Comparison of ENCODE assay signal across 15 mouse cellular contexts in genomic region chr8:114984500-114984899, GRCm38 (mm10).
"Had no signal": no experiment of that assay in that cellular context is flagged by ENCODE, and none has a peak within 500 bp of the region (broad histone marks: within the 10 kb centered on the region; RNA-seq: fewer than 3 reads in every experiment).

No protein-coding gene starts in this region.

- H3K9me3 ChIP-seq: hindbrain, embryonic 15.5 days; liver, embryonic 13.5 days; lung, embryonic 15.5 days; stomach, embryonic 15.5 days had no signal

- H3K9ac ChIP-seq: hindbrain, embryonic 15.5 days; liver, embryonic 13.5 days; liver, postnatal 0 days; lung, embryonic 15.5 days; midbrain, embryonic 13.5 days; stomach, embryonic 15.5 days had no signal

- ATAC-seq: intestine, embryonic 16.5 days; liver, postnatal 0 days; midbrain, embryonic 13.5 days had no signal

- H3K27ac ChIP-seq: hindbrain, embryonic 15.5 days; liver, embryonic 13.5 days; lung, embryonic 15.5 days; macrophage; midbrain, embryonic 13.5 days; stomach, embryonic 15.5 days had no signal

- H3K4me1 ChIP-seq: hindbrain, embryonic 15.5 days; liver, embryonic 13.5 days; lung, embryonic 15.5 days; megakaryocyte, embryonic 14.5 days; midbrain, embryonic 13.5 days; stomach, embryonic 15.5 days had no signal

- DNase-seq: left cerebral cortex, postnatal 4 days; liver; liver, embryonic 13.5 days; liver, postnatal 0 days; retina, postnatal 1 day; right cerebral cortex, postnatal 4 days; spleen, adult 18-20 months; thymus, postnatal 36 days had no signal

- H3K27me3 ChIP-seq: hindbrain, embryonic 15.5 days; liver, embryonic 13.5 days; lung, embryonic 15.5 days; megakaryocyte, embryonic 14.5 days; stomach, embryonic 15.5 days had no signal

- H3K36me3 ChIP-seq: hindbrain, embryonic 15.5 days; liver, embryonic 13.5 days; lung, embryonic 15.5 days; midbrain, embryonic 13.5 days; stomach, embryonic 15.5 days had no signal

- H3K4me2 ChIP-seq: hindbrain, embryonic 15.5 days; liver, embryonic 13.5 days; lung, embryonic 15.5 days; midbrain, embryonic 13.5 days; stomach, embryonic 15.5 days had no signal

- H3K4me3 ChIP-seq: hindbrain, embryonic 15.5 days; liver, embryonic 13.5 days; lung, embryonic 15.5 days; megakaryocyte, embryonic 14.5 days; midbrain, embryonic 13.5 days; stomach, embryonic 15.5 days had no signal
